Mouse (Mus musculus) hindbrain, embryonic 12.5 days (tissue): ENCODE data around the gene Bcl11b. TPM values are rescaled to one million over a fixed set of nuclear protein-coding genes. Genes with fewer than 3 reads are reported as not detected.
A peak's percentile ranks its signal among the peaks of the same experiment; 100 is the strongest.

Experiments
- ATAC-seq: fragments of 200-750 bp; cut with Nextera tagmentation; 2 replicates; pipeline ENCODE4 v1.8.0; 2017; ENCODE audit warnings: moderate TSS enrichment; ENCODE audit not compliant: low FRiP score
- H3K27ac ChIP-seq: fragments of 300-500 bp; sonication (generic); 2 replicates; pipeline ENCODE4 v1.5.1; 2016; ENCODE audit warnings: mild to moderate bottlenecking
- H3K27me3 ChIP-seq: fragments of 300-500 bp; sonication (generic); 2 replicates; pipeline ENCODE4 v1.6.1; 2016; ENCODE audit warnings: mild to moderate bottlenecking
- H3K36me3 ChIP-seq: fragments of 300-500 bp; sonication (generic); 2 replicates; pipeline ENCODE4 v1.6.1; 2016; ENCODE audit warnings: mild to moderate bottlenecking
- H3K4me1 ChIP-seq: fragments of 300-500 bp; sonication (generic); 2 replicates; pipeline ENCODE4 v1.6.1; 2016
- H3K4me2 ChIP-seq: fragments of 300-500 bp; sonication (generic); replicated peaks from 2 replicates; pipeline ENCODE4 v1.6.1; 2016; ENCODE audit warnings: mild to moderate bottlenecking
- H3K4me3 ChIP-seq: fragments of 300-500 bp; sonication (generic); 2 replicates; pipeline ENCODE4 v1.5.1; 2016; ENCODE audit warnings: mild to moderate bottlenecking
- H3K9ac ChIP-seq: fragments of 300-500 bp; sonication (generic); 2 replicates; pipeline ENCODE4 v1.6.1; 2016; ENCODE audit warnings: mild to moderate bottlenecking, moderate library complexity
- H3K9me3 ChIP-seq: fragments of 300-500 bp; sonication (generic); replicated peaks from 2 replicates; pipeline ENCODE4 v1.6.1; 2016; ENCODE audit warnings: mild to moderate bottlenecking
- WGBS: fragments of 180-500 bp; shearing (Covaris S2); methylation state at CpG from one replicate; pipeline ENCODE4 v1.1.7; 2016; 5-methylcytosine and 5-hydroxymethylcytosine counted together
- polyA plus RNA-seq: library from polyadenylated mRNA; unstranded; fragments of >200 nt; fragmentation: Nextera tagmentation; extraction: Ambion mirVana; gene quantifications from 2 replicates; pipeline ENCODE4 v1.2.1, GENCODE M21; 2016

Bcl11b gene
- polyA plus RNA-seq, 1 experiment from 2014 or later, result 25.9 TPM

GRCm38 (mm10) chr12:107927961-107928431 is 75.4 kb downstream of the Bcl11b start:
- 34% methylated on average over 10 of the region's 10 CpGs for WGBS
- peak; percentile 76 for ATAC-seq
- Histone ChIP-seq H3K4me2 (peak overlapping the region; percentile 41), H3K36me3 (no peaks in the 10 kb centered on the region), H3K9me3 (no peaks in the 10 kb centered on the region), H3K27ac (peak overlapping the region; percentile 66), H3K9ac (no peak overlapping the region; the same call in 1 of the 2 replicates), H3K4me1 (peaks cover 85% of the 10 kb centered on the region), H3K4me3 (no peak overlapping the region), H3K27me3 (no peaks in the 10 kb centered on the region)

GRCm38 (mm10) chr12:107926074-107926855 is 77.1 kb downstream of the Bcl11b start:
- WGBS, result 91% methylated on average over 22 of the region's 22 CpGs
- no peak overlapping the region for H3K27ac ChIP-seq
- no peak for ATAC-seq
- H3K4me2 ChIP-seq, result no peak overlapping the region
- no peaks in the 10 kb centered on the region for H3K36me3 ChIP-seq
- no peak overlapping the region for H3K9ac ChIP-seq
- peaks cover 79% of the 10 kb centered on the region for H3K4me1 ChIP-seq
- H3K4me3 ChIP-seq, result no peak overlapping the region
- no peaks in the 10 kb centered on the region for H3K27me3 ChIP-seq
- no peaks in the 10 kb centered on the region for H3K9me3 ChIP-seq

GRCm38 (mm10) chr12:107924696-107925095 is 78.7 kb downstream of the Bcl11b start:
- Histone ChIP-seq H3K9me3 (no peaks in the 10 kb centered on the region), H3K9ac (no peak overlapping the region), H3K36me3 (no peaks in the 10 kb centered on the region), H3K4me2 (no peak overlapping the region), H3K4me3 (no peak overlapping the region), H3K27ac (no peak overlapping the region), H3K27me3 (no peaks in the 10 kb centered on the region), H3K4me1 (peaks cover 74% of the 10 kb centered on the region)
- no peak for ATAC-seq
- WGBS, result 84% methylated on average over 4 of the region's 4 CpGs

- no peak for ATAC-seq
Observed at GRCm38 (mm10) chr12:107923963-107924362, 79.4 kb downstream of the Bcl11b start.

GRCm38 (mm10) chr12:107922180-107922579 is 81.2 kb downstream of the Bcl11b start:
- H3K27ac ChIP-seq, result no peak overlapping the region
- no peak overlapping the region for H3K4me2 ChIP-seq
- H3K9ac ChIP-seq, result no peak overlapping the region
- no peak overlapping the region for H3K4me3 ChIP-seq
- 90% methylated on average over 7 of the region's 7 CpGs for WGBS
- peaks cover 2% of the 10 kb centered on the region for H3K36me3 ChIP-seq
- ATAC-seq, result no peak
- H3K4me1 ChIP-seq, result peaks cover 55% of the 10 kb centered on the region
- H3K9me3 ChIP-seq, result peaks cover 5% of the 10 kb centered on the region
- H3K27me3 ChIP-seq, result no peaks in the 10 kb centered on the region

More at GRCm38 (mm10) chr12:107923963-107924362, 79.4 kb downstream of the Bcl11b start:
- WGBS, result 63% methylated on average over 3 of the region's 3 CpGs
- H3K4me2 ChIP-seq, result no peak overlapping the region
- no peaks in the 10 kb centered on the region for H3K27me3 ChIP-seq
- H3K36me3 ChIP-seq, result no peaks in the 10 kb centered on the region
- H3K4me3 ChIP-seq, result no peak overlapping the region
- H3K9ac ChIP-seq, result no peak overlapping the region
- no peaks in the 10 kb centered on the region for H3K9me3 ChIP-seq
- H3K4me1 ChIP-seq, result peaks cover 67% of the 10 kb centered on the region
- no peak overlapping the region for H3K27ac ChIP-seq

GRCm38 (mm10) chr12:107921566-107921965 is 81.8 kb downstream of the Bcl11b start:
- no peak overlapping the region for H3K4me2 ChIP-seq
- H3K9ac ChIP-seq, result no peak overlapping the region
- no peak overlapping the region for H3K27ac ChIP-seq
- WGBS, result 84% methylated on average over 7 of the region's 7 CpGs
- no peaks in the 10 kb centered on the region for H3K27me3 ChIP-seq
- peaks cover 11% of the 10 kb centered on the region for H3K9me3 ChIP-seq
- no peak for ATAC-seq
- H3K4me1 ChIP-seq, result peaks cover 49% of the 10 kb centered on the region
- H3K4me3 ChIP-seq, result no peak overlapping the region
- peaks cover 8% of the 10 kb centered on the region for H3K36me3 ChIP-seq

GRCm38 (mm10) chr12:107921154-107921553 is 82.2 kb downstream of the Bcl11b start:
- no peak for ATAC-seq
- 59% methylated on average over 6 of the region's 6 CpGs for WGBS
- Histone ChIP-seq H3K4me1 (peaks cover 47% of the 10 kb centered on the region), H3K27ac (no peak overlapping the region), H3K4me2 (no peak overlapping the region), H3K36me3 (peaks cover 12% of the 10 kb centered on the region), H3K9me3 (peaks cover 16% of the 10 kb centered on the region), H3K27me3 (no peaks in the 10 kb centered on the region), H3K4me3 (no peak overlapping the region), H3K9ac (no peak overlapping the region)

GRCm38 (mm10) chr12:107920716-107921115 is 82.7 kb downstream of the Bcl11b start:
- Histone ChIP-seq H3K27ac (peak overlapping the region; percentile 44; the same call in 1 of the 2 replicates), H3K9ac (no peak overlapping the region), H3K4me3 (no peak overlapping the region), H3K4me1 (peaks cover 45% of the 10 kb centered on the region), H3K9me3 (peaks cover 20% of the 10 kb centered on the region), H3K4me2 (no peak overlapping the region), H3K36me3 (peaks cover 17% of the 10 kb centered on the region), H3K27me3 (no peaks in the 10 kb centered on the region; the same call in 1 of the 2 replicates)
- no peak for ATAC-seq
- WGBS, result 78% methylated on average over 13 of the region's 13 CpGs

GRCm38 (mm10) chr12:107920076-107920475 is 83.3 kb downstream of the Bcl11b start:
- H3K36me3 ChIP-seq, result peaks cover 23% of the 10 kb centered on the region
- H3K4me1 ChIP-seq, result peaks cover 40% of the 10 kb centered on the region
- H3K9ac ChIP-seq, result no peak overlapping the region
- H3K4me3 ChIP-seq, result no peak overlapping the region
- H3K9me3 ChIP-seq, result peaks cover 26% of the 10 kb centered on the region
- H3K27me3 ChIP-seq, result no peaks in the 10 kb centered on the region; the same call in 1 of the 2 replicates
- H3K4me2 ChIP-seq, result no peak overlapping the region
- ATAC-seq, result no peak
- H3K27ac ChIP-seq, result no peak overlapping the region
- WGBS, result 85% methylated on average over 2 of the region's 2 CpGs

- peaks cover 26% of the 10 kb centered on the region for H3K9me3 ChIP-seq
- H3K36me3 ChIP-seq, result peaks cover 23% of the 10 kb centered on the region
- 95% methylated on average over 6 of the region's 6 CpGs for WGBS
- no peak overlapping the region for H3K4me2 ChIP-seq
- no peaks in the 10 kb centered on the region; the same call in 1 of the 2 replicates for H3K27me3 ChIP-seq
- H3K27ac ChIP-seq, result no peak overlapping the region
- no peak for ATAC-seq
- peaks cover 28% of the 10 kb centered on the region for H3K4me1 ChIP-seq
- no peak overlapping the region for H3K9ac ChIP-seq
- no peak overlapping the region for H3K4me3 ChIP-seq
Observed at GRCm38 (mm10) chr12:107918779-107919178, 84.6 kb downstream of the Bcl11b start.

- no peak overlapping the region for H3K4me3 ChIP-seq
- ATAC-seq, result no peak
- H3K36me3 ChIP-seq, result peaks cover 23% of the 10 kb centered on the region
- H3K9ac ChIP-seq, result no peak overlapping the region
- no peaks in the 10 kb centered on the region; the same call in 1 of the 2 replicates for H3K27me3 ChIP-seq
- H3K4me2 ChIP-seq, result no peak overlapping the region
- H3K4me1 ChIP-seq, result peaks cover 18% of the 10 kb centered on the region
- 98% methylated on average over 39 of the region's 39 CpGs for WGBS
- no peak overlapping the region for H3K27ac ChIP-seq
- H3K9me3 ChIP-seq, result peaks cover 26% of the 10 kb centered on the region
Observed at GRCm38 (mm10) chr12:107916008-107916407, 87.4 kb downstream of the Bcl11b start.

GRCm38 (mm10) chr12:107915396-107915795 is 88.0 kb downstream of the Bcl11b start:
- H3K9ac ChIP-seq, result no peak overlapping the region
- H3K27me3 ChIP-seq, result no peaks in the 10 kb centered on the region; the same call in 1 of the 2 replicates
- no peak overlapping the region for H3K4me3 ChIP-seq
- H3K4me2 ChIP-seq, result no peak overlapping the region
- WGBS, result 95% methylated on average over 32 of the region's 32 CpGs
- no peak for ATAC-seq
- peaks cover 26% of the 10 kb centered on the region for H3K9me3 ChIP-seq
- H3K27ac ChIP-seq, result no peak overlapping the region
- H3K36me3 ChIP-seq, result peaks cover 23% of the 10 kb centered on the region
- peaks cover 11% of the 10 kb centered on the region; the same call in 1 of the 2 replicates for H3K4me1 ChIP-seq
